Mouse (Mus musculus) midbrain, postnatal 0 days (tissue): ENCODE measurements at regions not wholly inside any gene's neighbourhood (a gene's known extent, or its start where the extent isn't known, plus 50 kb on each side); places are given as distances from the start of the nearest gene placed in this dataset.

Experiments used
- ATAC-seq: fragments of 200-750 bp; cut with Nextera tagmentation; 2 replicates; pipeline ENCODE4 v1.8.0; 2017; ENCODE audit warnings: moderate number of reproducible peaks, mild to moderate bottlenecking, moderate TSS enrichment, moderate library complexity; ENCODE audit not compliant: low FRiP score
- DNase-seq: peaks from one replicate; pipeline ENCODE4 v3.0.0-alpha.2; 2015; ENCODE audit warnings: low spot score
- H3K27ac ChIP-seq: fragments of 300-500 bp; sonication (generic); 2 replicates; pipeline ENCODE4 v1.5.1; 2014; ENCODE audit warnings: low read depth, mild to moderate bottlenecking, low read length, mixed read lengths
- H3K27me3 ChIP-seq: fragments of 300-500 bp; sonication (generic); 2 replicates; pipeline ENCODE4 v1.6.1; 2014; ENCODE audit warnings: low read length, control low read depth, mixed read lengths; ENCODE audit not compliant: insufficient read depth
- H3K36me3 ChIP-seq: fragments of 300-500 bp; sonication (generic); 2 replicates; pipeline ENCODE4 v1.6.1; 2014; ENCODE audit warnings: low read length, control low read depth, mixed read lengths; ENCODE audit not compliant: insufficient read depth
- H3K4me1 ChIP-seq: fragments of 300-500 bp; sonication (generic); 2 replicates; pipeline ENCODE4 v1.6.1; 2014; ENCODE audit warnings: mild to moderate bottlenecking, control low read depth, antibody characterized with exemption, low read length, mixed read lengths; ENCODE audit not compliant: insufficient read depth
- H3K4me2 ChIP-seq: fragments of 300-500 bp; sonication (generic); 2 replicates; pipeline ENCODE4 v1.6.1; 2014; ENCODE audit warnings: low read depth, mild to moderate bottlenecking, low read length, mixed read lengths; ENCODE audit not compliant: poor library complexity, severe bottlenecking
- H3K4me3 ChIP-seq: fragments of 300-500 bp; sonication (generic); 2 replicates; pipeline ENCODE4 v1.5.1; 2014; ENCODE audit warnings: low read depth, mild to moderate bottlenecking, low read length, moderate library complexity
- H3K9ac ChIP-seq: fragments of 300-500 bp; sonication (generic); replicated peaks from 2 replicates; pipeline ENCODE4 v1.6.1; 2014; ENCODE audit warnings: mild to moderate bottlenecking, low read length, moderate library complexity, mixed read lengths; ENCODE audit not compliant: poor library complexity, severe bottlenecking
- H3K9me3 ChIP-seq: fragments of 300-500 bp; sonication (generic); 2 replicates; pipeline ENCODE4 v1.6.1; 2016; ENCODE audit warnings: low read length, control low read depth
- CTCF ChIP-seq: IDR thresholded peaks from 2 replicates; pipeline ENCODE4 v1.5.1; 2016; ENCODE audit warnings: antibody characterized with exemption, mild to moderate bottlenecking
- WGBS: fragments of 180-500 bp; shearing (Covaris S2); extraction: QIAGEN DNeasy Blood & Tissue Kit; methylation state at CpG from one replicate; pipeline ENCODE4 v1.1.7; 2014; 5-methylcytosine and 5-hydroxymethylcytosine counted together

- TF ChIP-seq CTCF = no peak
- Histone ChIP-seq H3K4me1 (no peaks in the 10 kb centered on the region), H3K9me3 (no peaks in the 10 kb centered on the region), H3K9ac (no peak overlapping the region), H3K4me3 (no peak overlapping the region), H3K4me2 (no peak overlapping the region), H3K27me3 (no peaks in the 10 kb centered on the region), H3K27ac (no peak overlapping the region), H3K36me3 (no peaks in the 10 kb centered on the region)
- ATAC-seq (no peak), DNase-seq (peak; percentile 13)
- 25% methylated on average over 8 of the region's 8 CpGs for WGBS
Measured at GRCm38 (mm10) chr13:39904264-39904663, 457.0 kb downstream of the Ofcc1 start.

GRCm38 (mm10) chr13:39903319-39903718 lies 457.9 kb downstream of the Ofcc1 start:
- Histone ChIP-seq H3K27me3 (no peaks in the 10 kb centered on the region), H3K4me2 (no peak overlapping the region), H3K36me3 (no peaks in the 10 kb centered on the region), H3K9me3 (no peaks in the 10 kb centered on the region), H3K9ac (no peak overlapping the region), H3K4me1 (no peaks in the 10 kb centered on the region), H3K4me3 (no peak overlapping the region), H3K27ac (no peak overlapping the region)
- ATAC-seq (no peak), DNase-seq (no peak)
- WGBS = 35% methylated on average over 3 of the region's 3 CpGs
- no peak for TF ChIP-seq CTCF

- ATAC-seq (no peak), DNase-seq (no peak)
- Histone ChIP-seq H3K4me3 (no peak overlapping the region), H3K27ac (no peak overlapping the region), H3K4me1 (no peaks in the 10 kb centered on the region), H3K4me2 (no peak overlapping the region), H3K27me3 (no peaks in the 10 kb centered on the region), H3K9me3 (no peaks in the 10 kb centered on the region), H3K36me3 (no peaks in the 10 kb centered on the region), H3K9ac (no peak overlapping the region)
- WGBS = 78% methylated on average over 2 of the region's 2 CpGs
- no peak for TF ChIP-seq CTCF
Measured at GRCm38 (mm10) chr13:39899332-39899731, 461.9 kb downstream of the Ofcc1 start.

GRCm38 (mm10) chr13:39898412-39898979 lies 462.8 kb downstream of the Ofcc1 start:
- no peak overlapping the region for H3K4me2 ChIP-seq
- no peaks in the 10 kb centered on the region for H3K27me3 ChIP-seq
- H3K4me3 ChIP-seq = no peak overlapping the region
- H3K27ac ChIP-seq = no peak overlapping the region
- H3K9ac ChIP-seq = no peak overlapping the region
- H3K36me3 ChIP-seq = no peaks in the 10 kb centered on the region
- no peak for TF ChIP-seq CTCF
- WGBS = 84% methylated on average over 5 of the region's 5 CpGs
- DNase-seq (no peak), ATAC-seq (no peak)
- H3K9me3 ChIP-seq = no peaks in the 10 kb centered on the region
- H3K4me1 ChIP-seq = no peaks in the 10 kb centered on the region

- H3K4me2 ChIP-seq = no peak overlapping the region
- no peak overlapping the region for H3K27ac ChIP-seq
- H3K27me3 ChIP-seq = no peaks in the 10 kb centered on the region
- no peaks in the 10 kb centered on the region for H3K36me3 ChIP-seq
- 69% methylated on average over 5 of the region's 5 CpGs for WGBS
- H3K9ac ChIP-seq = no peak overlapping the region
- H3K9me3 ChIP-seq = no peaks in the 10 kb centered on the region
- peak; percentile 24; the same call in 1 of the 2 replicates for TF ChIP-seq CTCF
- H3K4me1 ChIP-seq = no peaks in the 10 kb centered on the region
- ATAC-seq (no peak), DNase-seq (no peak)
- H3K4me3 ChIP-seq = no peak overlapping the region
Measured at GRCm38 (mm10) chr13:39894159-39894558, 467.1 kb downstream of the Ofcc1 start.

- no peak for TF ChIP-seq CTCF
- no peak for ATAC-seq
- H3K27ac ChIP-seq = no peak overlapping the region
- H3K27me3 ChIP-seq = peaks cover 29% of the 10 kb centered on the region
- no peaks in the 10 kb centered on the region for H3K36me3 ChIP-seq
- WGBS = 63% methylated on average over 7 of the region's 7 CpGs
- no peaks in the 10 kb centered on the region for H3K4me1 ChIP-seq
- DNase-seq = no peak
- no peak overlapping the region for H3K4me2 ChIP-seq
- no peaks in the 10 kb centered on the region for H3K9me3 ChIP-seq
- H3K9ac ChIP-seq = no peak overlapping the region
- no peak overlapping the region for H3K4me3 ChIP-seq
Measured at GRCm38 (mm10) chr13:39881066-39881465, 480.2 kb downstream of the Ofcc1 start.
